Mouse (Mus musculus): ENCODE measurements around the gene Tmem98.

Gene Tmem98

DNA sequence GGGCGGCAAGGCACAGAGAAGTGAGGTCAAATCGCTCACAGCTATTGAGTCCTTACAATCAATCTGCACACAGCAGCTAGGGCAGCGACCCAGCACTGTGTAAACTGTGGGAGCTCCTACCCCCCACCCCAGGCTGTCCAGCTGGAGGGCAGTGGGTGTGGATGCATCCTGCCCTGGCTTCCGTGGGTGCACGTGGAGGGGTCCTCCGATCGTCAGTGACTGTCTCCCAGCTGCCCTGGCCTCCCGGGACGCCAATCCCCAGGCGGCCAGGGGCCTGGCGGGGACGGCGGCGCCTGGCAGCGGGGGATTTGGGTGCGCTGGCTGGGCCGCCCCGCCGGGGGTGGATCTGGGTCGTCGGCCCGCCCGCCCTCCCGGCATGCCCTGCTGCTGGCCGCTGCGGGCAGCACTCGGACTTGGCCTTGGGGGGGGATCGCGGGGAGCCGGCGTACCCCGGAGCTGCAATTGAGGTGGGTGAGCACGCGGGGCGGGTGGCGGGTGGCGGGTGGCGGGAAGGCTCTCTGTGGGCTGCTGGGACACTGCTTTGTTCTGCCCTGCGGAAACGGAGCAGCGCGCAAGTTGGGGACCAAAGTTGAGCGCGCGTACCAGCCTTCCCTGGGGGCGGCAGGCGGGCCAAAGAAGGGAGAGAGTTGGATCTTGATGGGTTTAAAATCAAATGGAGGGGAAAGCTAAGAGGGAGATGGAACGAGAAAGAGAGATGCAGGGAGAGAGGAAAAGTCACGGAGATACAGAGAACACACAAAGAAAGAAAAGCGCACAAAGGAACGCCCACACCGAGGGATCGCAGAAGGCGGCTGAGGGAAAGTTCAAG lies at the start of gene Tmem98:
Gene Tmem98 (plus strand): TSS at position 183 of the 829 bp plus-strand sequence.
- in situ Hi-C loops (cut with MboI; ENCODE audit: unreplicated experiment in 2 of 2): loop anchor here in 1 of 2 experiments (5.0 to 10.0 kb wide), 2 partner anchors 113 to 375 kb away; no protein-coding TSS in a partner anchor

DNA sequence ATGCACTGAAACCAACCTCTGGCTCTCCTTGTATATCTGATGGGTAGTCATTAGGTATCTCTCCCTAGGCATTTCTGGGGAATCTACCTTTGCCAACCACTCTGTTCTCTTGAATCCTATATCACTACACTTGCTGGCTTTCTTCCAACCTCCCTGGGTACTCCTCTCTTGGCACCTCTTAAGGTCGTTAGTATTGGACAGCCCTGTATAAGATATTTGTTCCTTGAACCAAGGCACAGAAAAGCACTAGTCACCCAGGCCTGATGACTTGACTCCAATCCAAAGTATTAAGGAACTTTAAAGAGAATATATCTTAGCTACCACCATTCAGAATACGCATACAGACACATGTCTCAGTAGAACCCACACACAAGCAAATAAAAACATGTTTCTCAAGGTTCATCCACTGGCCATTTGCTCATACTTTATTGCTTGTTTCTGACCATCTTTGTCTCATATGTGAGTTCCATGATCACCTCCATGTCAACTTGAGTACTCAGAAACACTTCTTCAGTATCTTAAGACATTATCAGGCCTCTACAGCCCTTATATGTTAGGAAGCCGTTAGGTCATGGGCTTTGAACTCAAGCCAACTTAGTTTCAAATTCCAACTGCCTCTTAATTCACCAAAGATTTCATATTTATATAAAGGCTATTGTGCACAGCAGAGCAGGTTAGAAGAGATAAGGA lies 48.5 kb upstream of the Tmem98 start:
- in situ Hi-C loops (cut with MboI; ENCODE audit: unreplicated experiment in 2 of 2): no loop called here

DNA sequence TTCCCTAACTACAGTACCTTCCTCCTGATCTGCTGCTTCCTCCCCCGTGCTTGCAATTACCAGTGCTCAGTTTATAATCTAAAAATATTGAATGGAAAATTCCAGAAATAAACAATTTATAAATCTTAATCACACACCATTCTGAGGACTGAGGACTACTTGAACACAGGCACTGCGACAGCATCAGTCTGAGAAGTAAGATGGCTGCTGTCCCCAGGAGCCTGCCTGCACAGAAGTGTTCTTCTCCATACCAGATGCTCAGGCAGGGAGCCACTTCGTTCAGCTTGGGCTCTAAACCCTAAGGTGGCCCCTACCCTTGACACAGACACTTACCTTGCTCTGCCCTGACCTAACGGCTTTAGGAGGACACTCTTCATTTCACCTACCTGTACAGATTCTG lies 47.9 kb upstream of the Tmem98 start:
- in situ Hi-C loops (cut with MboI; ENCODE audit: unreplicated experiment in 2 of 2): no loop called here

DNA sequence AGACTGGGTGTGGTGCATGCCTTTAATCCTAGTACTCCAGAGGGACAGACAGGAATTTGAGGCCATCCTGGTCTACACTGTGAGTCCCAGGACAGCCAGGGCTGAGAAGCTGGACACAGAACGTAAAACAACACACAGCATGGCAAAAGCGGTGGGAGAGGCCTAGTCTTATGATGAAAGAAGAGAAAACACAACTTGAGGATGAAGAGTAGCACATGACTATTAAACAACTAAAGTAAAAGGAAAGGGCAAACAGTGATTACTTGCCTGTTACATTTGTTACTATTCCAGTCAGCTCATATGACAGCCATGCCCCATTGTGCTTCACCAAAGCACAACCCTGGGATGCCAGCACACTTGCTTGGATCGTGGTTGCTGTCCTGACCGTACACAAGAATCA lies 43.9 kb upstream of the Tmem98 start:
- in situ Hi-C loops (cut with MboI; ENCODE audit: unreplicated experiment in 2 of 2): loop anchor here in 1 of 2 experiments (5.0 kb wide), 1 partner anchor 44 kb away; no protein-coding TSS in a partner anchor

DNA sequence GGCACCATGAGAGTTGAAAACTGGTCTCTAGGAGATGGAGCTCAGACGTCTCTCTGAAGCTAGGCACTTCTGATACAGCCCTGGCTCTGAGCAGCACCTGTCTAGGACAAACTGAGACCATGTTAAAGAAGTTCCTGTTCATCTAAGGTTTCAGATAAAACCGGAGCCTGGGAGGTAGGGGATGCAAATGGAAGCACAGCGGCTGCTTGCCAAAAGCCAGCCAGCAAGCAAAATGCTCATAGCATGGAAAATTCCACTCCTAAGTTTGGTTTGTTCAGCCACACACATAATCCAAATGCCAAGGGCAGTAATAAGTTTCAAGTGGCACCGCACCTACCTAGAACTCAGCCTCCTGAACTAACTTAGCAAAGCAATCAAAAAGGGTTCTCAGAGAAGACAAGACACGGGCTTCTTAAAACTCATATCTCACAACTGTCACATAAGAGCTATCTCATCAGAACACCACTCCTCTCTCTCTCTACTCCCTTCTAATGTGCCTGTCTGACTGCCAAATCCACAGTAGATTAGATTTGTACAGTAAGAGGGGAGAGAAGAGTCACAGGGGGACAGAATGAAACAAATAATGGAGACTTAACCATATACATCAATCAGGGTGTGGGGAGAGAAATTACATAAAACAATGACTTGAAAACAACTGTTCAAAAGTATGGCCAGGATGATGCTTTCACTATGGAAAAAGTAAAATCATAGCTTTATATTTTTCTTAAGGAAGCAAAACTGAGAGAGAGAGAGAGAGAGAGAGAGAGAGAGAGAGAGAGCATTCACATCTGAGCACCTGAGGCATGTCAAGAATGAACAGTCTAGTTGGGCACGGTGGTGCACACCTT lies 43.3 kb upstream of the Tmem98 start:
- in situ Hi-C loops (cut with MboI; ENCODE audit: unreplicated experiment in 2 of 2): loop anchor here in 1 of 2 experiments (5.0 kb wide), 1 partner anchor 44 kb away; no protein-coding TSS in a partner anchor

DNA sequence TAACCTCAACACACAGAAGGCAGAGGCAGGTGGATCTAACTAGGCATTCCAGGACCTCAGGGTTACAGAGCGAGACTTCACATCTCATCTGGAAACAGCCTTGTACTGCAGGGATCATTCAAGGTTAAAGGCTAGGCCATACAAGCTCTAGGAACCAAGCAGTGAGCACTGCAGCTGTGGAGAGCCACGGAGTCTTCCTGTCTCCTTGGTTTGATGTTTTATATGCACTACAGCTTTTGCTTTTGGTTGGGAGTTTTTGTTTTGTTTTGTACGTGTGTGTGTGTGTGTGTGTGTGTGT lies 42.7 kb upstream of the Tmem98 start:
- in situ Hi-C loops (cut with MboI; ENCODE audit: unreplicated experiment in 2 of 2): loop anchor here in 1 of 2 experiments (5.0 kb wide), 1 partner anchor 45 kb away; no protein-coding TSS in a partner anchor

DNA sequence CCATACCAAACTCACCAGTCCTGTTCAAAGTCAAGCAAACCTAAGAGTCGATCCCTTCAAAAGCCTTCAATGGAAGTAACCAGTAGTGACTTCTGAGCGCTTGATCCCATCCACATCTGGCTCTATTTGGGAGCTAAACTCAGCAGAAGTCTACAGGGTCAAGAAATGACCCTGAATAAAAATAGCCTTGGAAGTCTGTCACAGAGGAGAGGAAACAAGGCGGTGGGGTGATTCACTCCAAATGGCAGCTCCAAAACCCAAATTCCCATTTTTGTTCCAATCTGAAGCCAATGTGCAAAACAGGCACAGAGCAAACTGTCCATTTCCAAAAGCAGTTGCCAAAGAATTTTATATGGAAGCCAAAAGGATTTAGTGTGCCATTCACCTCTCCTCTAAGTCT lies 38.8 kb upstream of the Tmem98 start:
- in situ Hi-C loops (cut with MboI; ENCODE audit: unreplicated experiment in 2 of 2): no loop called here

DNA sequence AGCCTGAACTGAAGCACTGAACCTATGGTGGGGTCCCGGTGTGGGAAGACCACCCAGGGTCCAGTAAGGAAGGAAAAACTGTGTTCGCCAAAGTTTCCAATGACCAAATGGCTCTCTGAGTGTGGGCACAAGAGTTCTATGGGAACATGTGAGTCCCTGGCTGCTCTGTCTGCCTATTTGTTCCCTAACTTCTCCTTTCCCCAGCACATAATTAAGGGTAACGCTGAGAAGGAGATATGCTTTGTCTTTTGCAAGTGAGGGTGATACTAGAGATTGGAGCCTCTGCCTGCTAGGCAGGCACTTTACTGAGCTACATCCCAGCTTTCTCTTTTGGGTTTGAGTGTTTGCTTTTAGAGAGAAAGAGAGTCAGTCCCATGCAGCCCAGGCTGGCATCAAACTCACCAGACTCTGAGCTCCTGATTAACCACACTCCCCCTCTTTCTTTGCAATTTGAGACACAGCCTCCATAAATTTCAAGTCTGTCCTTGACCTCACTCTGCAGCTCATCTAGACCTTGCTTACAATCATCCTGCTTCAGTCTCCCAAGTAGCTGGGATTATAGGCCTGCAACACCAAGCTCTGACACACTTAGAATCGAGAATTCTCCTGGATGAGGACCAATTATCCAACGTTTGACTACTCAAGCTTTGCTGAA lies 38.3 kb upstream of the Tmem98 start:
- in situ Hi-C loops (cut with MboI; ENCODE audit: unreplicated experiment in 2 of 2): no loop called here

DNA sequence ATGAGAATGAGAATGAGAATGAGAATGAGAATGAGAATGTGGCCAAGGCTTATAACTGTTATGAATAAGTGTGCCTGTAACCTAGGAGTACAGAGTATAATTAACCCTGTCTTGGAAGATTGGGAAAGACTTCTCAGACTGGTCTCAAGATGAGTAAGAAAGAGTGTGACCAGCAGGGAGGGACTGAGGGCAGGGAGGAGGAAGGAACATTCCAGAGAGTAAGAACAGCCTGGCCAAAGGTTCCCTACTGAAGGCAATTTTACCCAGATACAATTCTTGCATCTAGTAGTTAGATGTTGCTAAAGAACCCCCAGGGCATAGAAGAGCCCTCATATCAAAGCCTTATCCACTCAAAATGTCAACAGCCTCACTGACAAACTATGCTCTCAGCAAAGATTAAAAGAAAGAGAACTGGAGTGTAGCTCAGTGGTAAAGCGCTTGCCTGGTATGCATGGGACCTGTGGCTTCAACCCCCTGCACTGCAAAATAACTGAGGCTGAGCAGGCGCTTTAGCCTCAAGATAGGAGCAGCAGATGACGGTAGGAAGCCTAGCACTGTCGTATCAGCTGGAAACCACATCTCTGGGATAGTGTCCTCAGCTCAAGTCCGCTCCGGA lies 37.3 kb upstream of the Tmem98 start:
- in situ Hi-C loops (cut with MboI; ENCODE audit: unreplicated experiment in 2 of 2): no loop called here

DNA sequence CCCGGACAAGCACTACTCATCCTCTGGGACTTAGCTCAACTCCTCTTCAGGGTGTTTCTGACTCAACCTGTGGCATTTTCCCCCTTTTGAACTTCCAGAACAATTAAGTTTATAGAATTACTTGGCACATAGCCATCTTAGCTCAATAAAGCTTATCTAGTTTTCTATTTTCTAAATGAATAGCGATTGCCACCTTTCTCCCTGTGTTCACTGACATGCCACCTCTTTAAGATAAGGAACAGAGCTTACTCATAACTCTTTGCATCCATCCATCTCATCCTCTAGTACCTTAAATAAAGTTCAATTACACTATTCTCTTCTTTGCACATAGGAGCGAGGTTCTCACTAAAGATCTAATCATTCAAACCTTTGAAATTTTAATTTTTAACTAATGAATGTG lies 34.4 kb upstream of the Tmem98 start:
- in situ Hi-C loops (cut with MboI; ENCODE audit: unreplicated experiment in 2 of 2): no loop called here

DNA sequence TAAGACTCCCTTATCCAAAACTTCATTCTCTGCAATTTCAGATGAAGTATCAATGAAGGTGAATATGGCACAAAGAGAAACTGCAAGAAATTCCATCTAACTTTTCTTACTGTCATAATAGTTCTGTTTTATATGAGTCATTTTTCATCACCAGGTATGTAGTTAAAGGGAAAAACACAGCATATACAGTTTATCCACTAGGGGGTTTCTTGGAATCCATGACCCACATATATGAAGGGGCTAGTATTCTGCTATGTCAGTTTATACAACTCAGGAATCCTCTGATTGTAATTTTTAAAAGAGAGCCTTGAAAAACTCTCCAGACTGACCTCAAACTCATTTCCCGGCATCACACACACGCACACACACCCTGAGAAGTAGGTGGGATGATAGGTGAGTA lies 32.3 kb upstream of the Tmem98 start:
- in situ Hi-C loops (cut with MboI; ENCODE audit: unreplicated experiment in 2 of 2): no loop called here

DNA sequence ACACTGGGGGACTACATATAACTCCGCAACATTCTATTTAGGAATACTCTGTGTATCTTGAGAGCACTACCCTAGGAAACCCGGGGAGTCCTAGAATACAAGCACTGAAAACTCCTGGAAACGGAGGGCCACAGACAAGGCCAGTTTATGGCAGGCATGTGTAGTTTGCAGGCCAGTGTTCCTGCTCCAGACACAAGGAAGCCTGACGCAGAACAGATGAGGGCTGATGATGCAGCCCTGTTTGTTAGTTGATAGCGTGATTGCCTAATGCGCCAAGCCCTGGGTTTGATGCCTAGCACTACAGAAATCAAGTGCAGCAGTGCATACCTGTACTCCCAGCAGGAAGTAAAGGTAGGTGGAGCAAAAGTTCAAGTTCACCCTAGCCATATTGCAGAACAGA lies 31.8 kb upstream of the Tmem98 start:
- in situ Hi-C loops (cut with MboI; ENCODE audit: unreplicated experiment in 2 of 2): no loop called here

DNA sequence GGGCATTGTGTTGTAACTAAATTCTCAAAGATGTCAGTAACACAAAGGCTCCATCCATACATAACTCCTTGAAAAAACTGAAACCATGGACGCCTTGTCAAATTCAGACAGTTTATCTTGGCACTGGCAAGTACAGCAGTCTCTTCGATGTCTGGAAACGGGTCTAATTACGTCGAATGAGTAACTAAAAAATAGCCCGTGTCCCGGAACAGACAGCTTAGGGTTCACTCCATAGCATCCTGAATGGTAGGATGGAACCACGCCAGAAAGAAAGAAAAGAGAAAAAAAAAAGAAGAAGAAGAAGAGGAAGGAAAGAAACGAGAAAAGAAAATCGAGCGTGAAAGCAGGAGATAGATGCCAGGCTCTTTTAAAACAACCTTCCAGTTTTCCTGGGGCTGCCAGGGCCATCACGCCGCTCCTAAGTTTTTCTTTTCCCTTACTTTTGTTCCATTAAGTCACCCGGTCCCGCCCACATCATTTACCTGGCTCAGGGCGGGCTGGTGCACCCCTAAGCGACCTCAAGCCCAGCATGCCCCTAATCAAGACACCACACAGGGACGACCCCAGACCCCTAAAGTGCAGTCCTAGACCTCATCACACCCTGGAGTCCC lies 31.0 kb upstream of the Tmem98 start:
- in situ Hi-C loops (cut with MboI; ENCODE audit: unreplicated experiment in 2 of 2): no loop called here

DNA sequence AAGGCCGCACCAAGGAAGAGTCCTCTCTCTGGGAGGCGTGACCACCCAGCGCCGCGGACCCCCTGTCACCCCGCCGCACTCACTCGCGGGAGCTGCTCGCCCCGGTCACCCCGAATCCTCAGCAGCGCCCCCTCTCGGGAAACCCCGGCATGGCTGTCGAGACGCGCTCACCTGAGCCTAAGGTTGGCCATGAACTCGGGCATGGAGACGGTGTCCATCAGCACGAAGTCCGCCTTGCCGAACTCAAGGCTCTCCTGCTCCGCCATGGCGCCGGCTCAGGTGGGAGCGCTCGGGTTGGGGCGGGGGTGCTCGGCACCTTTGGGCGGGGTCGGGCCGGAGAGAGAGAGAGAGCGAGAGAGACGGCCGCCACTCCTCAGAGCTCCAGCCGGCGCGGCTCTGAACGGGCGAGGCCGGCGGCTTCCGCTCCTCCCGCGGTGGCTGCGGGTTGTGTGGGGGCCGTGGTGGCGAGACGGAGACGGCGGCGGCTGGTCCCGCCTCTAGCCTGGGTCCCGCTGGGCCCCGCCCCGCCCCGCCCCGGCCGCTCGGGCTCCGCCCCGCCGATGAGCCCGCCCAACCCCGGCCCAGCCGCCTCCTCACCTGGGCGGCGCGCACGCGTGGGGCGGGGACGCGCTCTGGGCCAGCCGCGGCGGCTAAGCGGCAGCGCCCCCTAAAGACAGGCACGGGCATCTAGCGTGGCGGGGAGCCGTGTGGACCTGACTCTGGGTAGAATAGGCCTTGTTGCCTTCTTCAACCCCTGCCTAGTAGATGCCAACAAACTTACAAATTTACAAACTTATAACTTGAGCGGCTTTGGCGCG lies 30.2 kb upstream of the Tmem98 start, which contains the start of gene Myo1d:
Gene Myo1d (minus strand): TSS at position 499 of the 818 bp plus-strand sequence.
- in situ Hi-C loops (cut with MboI; ENCODE audit: unreplicated experiment in 2 of 2): loop anchor here (5.0 kb wide), 2 partner anchors 38 to 82 kb away; no protein-coding TSS in a partner anchor

DNA sequence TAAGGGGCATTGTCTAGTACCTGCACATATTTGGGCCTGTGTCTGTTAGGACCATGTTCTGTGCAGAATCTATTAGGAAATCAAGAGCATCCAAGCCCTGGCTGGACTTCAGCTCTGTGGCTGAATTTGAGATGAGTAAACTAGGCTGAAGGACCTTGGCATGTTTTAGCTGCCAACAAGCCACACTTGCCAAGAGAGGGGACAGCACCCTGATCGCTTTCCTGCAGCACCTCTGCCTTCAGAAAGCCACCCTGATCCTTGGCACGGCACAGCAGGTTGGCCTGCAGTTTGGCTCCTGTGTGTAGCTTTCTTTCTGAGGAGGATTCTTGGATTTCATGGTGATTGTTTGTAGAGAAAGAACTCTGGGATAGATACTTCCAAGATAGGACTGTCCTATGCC lies 28.4 kb upstream of the Tmem98 start:
- in situ Hi-C loops (cut with MboI; ENCODE audit: unreplicated experiment in 2 of 2): loop anchor here (5.0 kb wide), 2 partner anchors 36 to 84 kb away; no protein-coding TSS in a partner anchor

DNA sequence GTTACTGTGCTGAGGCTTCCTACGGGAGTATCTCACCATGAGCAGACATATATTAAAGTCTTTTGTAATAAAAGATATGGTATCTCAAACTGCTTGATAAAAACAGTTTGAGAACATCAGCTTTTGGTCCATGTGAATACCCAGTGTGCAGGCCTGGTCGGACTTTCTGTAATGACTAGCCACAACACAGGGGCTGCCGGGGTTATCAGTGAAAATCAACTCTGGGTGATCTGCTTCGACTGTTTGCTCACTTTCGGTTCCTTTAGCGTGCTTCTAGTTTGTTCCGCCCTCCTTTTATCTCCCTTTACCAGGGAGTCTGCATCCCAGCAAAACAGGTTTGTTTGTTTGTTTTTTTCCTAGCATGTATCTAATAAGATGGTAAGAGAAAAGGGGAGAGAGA lies 26.5 kb upstream of the Tmem98 start:
- in situ Hi-C loops (cut with MboI; ENCODE audit: unreplicated experiment in 2 of 2): loop anchor here (5.0 kb wide), 2 partner anchors 34 to 86 kb away; no protein-coding TSS in a partner anchor

DNA sequence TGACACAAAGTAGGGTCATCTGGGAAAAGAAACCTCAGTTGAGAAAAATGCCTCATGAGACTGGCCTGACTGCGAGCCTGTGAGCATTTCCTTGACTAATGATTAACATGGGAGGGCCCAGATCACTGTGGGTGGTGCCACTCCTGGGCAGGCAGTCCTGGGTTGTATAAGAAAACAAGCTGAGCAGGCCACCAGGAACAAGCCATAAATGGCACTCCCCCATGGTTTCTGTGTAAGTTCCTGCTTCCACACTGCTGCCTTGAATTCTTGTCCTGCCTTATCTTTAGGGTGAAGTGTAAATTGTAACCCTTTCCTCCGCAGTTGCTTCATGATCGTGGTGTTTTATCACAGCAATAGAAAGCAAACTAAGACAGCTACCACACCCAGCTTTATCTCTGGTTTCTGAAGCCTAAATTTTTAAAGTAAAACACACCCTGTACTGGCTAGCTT lies 25.7 kb upstream of the Tmem98 start:
- in situ Hi-C loops (cut with MboI; ENCODE audit: unreplicated experiment in 2 of 2): loop anchor here (5.0 kb wide), 2 partner anchors 33 to 87 kb away; no protein-coding TSS in a partner anchor

DNA sequence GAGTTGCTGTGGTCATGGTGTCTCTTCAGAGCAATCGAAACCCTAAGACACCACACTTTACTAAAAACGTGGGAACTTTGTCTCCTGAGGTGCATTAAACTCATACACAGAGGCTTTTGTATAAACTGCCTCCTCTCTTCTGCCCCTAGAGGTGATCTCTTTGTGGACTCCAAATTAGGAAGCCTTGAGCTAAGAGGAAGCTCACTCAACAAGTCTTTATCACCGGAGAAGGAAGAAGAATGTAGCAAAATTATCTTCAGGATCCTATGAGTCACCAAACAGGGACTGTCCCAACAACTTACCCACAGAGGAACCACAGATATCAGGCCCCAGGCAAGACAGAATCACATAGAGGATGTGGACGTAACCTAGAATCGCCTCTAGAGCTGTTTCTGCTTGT lies 24.3 kb upstream of the Tmem98 start:
- in situ Hi-C loops (cut with MboI; ENCODE audit: unreplicated experiment in 2 of 2): no loop called here

Measured in v-Abl transformed pro-B cells (cell line).